ENCODE assay signal across 25 mouse cellular contexts in the genomic region with DNA sequence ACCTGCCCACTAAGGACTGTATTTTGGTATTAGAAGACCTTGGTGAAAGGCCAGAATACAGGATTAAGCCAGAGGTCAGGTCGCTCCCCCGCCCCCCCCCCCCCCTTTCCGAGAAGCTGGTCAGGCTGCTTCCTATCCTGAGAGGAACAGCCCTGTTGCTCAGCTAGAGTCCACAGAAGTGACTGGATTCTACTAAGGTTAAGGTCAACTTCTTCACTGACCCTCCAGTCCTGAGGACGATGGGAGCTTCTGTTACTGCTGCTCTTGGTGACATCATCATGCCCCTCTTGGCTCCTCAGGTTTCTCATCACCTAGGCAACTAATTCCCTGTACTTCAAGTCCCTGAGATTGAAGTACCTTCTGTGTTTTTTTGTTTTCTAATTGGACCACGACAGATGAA. TPM values are rescaled to one million over a fixed set of nuclear protein-coding genes. Genes with fewer than 3 reads are reported as not detected.
DNase-seq lines count a peak whose midpoint lies in the region; ATAC-seq and TF ChIP-seq lines count a peak whose summit lies in the region.
"Had no signal": no experiment of that assay in that cellular context is flagged by ENCODE, and none has a peak within 500 bp of the region (broad histone marks: within the 10 kb centered on the region; RNA-seq: fewer than 3 reads in every experiment).

No protein-coding gene starts in this region.

- H3K4me2 ChIP-seq in liver, postnatal 0 days (ENCODE audit: low read depth, low read length) = no peak overlapping the region
- no peak overlapping the region for H3K4me2 ChIP-seq in liver, embryonic 12.5 days
- H3K4me2 ChIP-seq in kidney, embryonic 16.5 days (replicated peaks; ENCODE audit: low read depth, low read length) = no peak overlapping the region
- H3K4me2 ChIP-seq: embryonic facial prominence, embryonic 12.5 days; forebrain, embryonic 15.5 days; heart, embryonic 15.5 days; hindbrain, embryonic 13.5 days; liver, embryonic 15.5 days; midbrain, embryonic 11.5 days had no signal

- H3K4me1 ChIP-seq in liver, postnatal 0 days (ENCODE audit: insufficient read depth) = peaks cover 28% of the 10 kb centered on the region
- peaks cover 66% of the 10 kb centered on the region for H3K4me1 ChIP-seq in liver, embryonic 12.5 days
- H3K4me1 ChIP-seq in bone marrow macrophage, adult 2 months (ENCODE audit: control insufficient read depth, insufficient read depth, low read length) = peaks cover 67% of the 10 kb centered on the region
- peaks cover 19% of the 10 kb centered on the region for H3K4me1 ChIP-seq in kidney, embryonic 16.5 days (ENCODE audit: insufficient read depth, low read length)

- TF ChIP-seq CTCF in liver, postnatal 0 days (IDR thresholded peaks at IDR 0.05; ENCODE audit: low read depth) = no peak
- no peak for TF ChIP-seq CTCF in bone marrow macrophage, adult 2 months (IDR thresholded peaks at IDR 0.05; ENCODE audit: low read depth, low read length)

- no peak for ATAC-seq in liver, postnatal 0 days
- no peak for ATAC-seq in liver, embryonic 12.5 days
- ATAC-seq in kidney, embryonic 16.5 days (ENCODE audit: low FRiP score, low TSS enrichment) = no peak
- ATAC-seq: CD4-positive, CD25-positive, alpha-beta regulatory T cell, adult 4 months; forebrain, embryonic 15.5 days; midbrain, embryonic 16.5 days had no signal

- H3K4me3 ChIP-seq in liver, postnatal 0 days (ENCODE audit: low read depth, low read length) = no peak overlapping the region
- no peak overlapping the region for H3K4me3 ChIP-seq in liver, embryonic 12.5 days
- no peak overlapping the region for H3K4me3 ChIP-seq in bone marrow macrophage, adult 2 months (ENCODE audit: insufficient read depth, low read length)
- H3K4me3 ChIP-seq in kidney, embryonic 16.5 days (ENCODE audit: low read length) = no peak overlapping the region
- H3K4me3 ChIP-seq: embryonic facial prominence, embryonic 12.5 days; forebrain, embryonic 10.5 days; forebrain, embryonic 15.5 days; heart, embryonic 15.5 days; hindbrain, embryonic 13.5 days; liver, embryonic 15.5 days had no signal

- no peak overlapping the region; the same call in 1 of the 2 replicates for H3K9ac ChIP-seq in liver, postnatal 0 days (replicated peaks)
- no peak overlapping the region for H3K9ac ChIP-seq in liver, embryonic 12.5 days
- no peak overlapping the region for H3K9ac ChIP-seq in kidney, embryonic 16.5 days (replicated peaks; ENCODE audit: low read length)
- H3K9ac ChIP-seq: embryonic facial prominence, embryonic 12.5 days; forebrain, embryonic 15.5 days; heart, embryonic 15.5 days; hindbrain, embryonic 13.5 days; liver, embryonic 15.5 days had no signal

- DNase-seq in embryo, embryonic 10.5 days (ENCODE audit: low spot score) = peak; percentile 33
- DNase-seq in embryo, embryonic 11 days = no peak
- no peak for DNase-seq in liver, postnatal 0 days
- DNase-seq in lung, postnatal 10 days = peak; percentile 19
- no peak for DNase-seq in kidney, adult 11 months
- DNase-seq: adrenal gland, postnatal 14 days; cerebellum, postnatal 36 days; heart, postnatal 4 days; kidney, adult 9 months; kidney, postnatal 14 days; liver; spleen, adult 18-20 months; thymus, postnatal 4 days had no signal

- TF ChIP-seq EP300 in liver, postnatal 0 days (IDR thresholded peaks at IDR 0.05; ENCODE audit: low read depth) = no peak

- H3K27ac ChIP-seq in liver, postnatal 0 days (ENCODE audit: low read depth) = peak overlapping the region; percentile 72; the same call in 1 of the 2 replicates
- no peak overlapping the region for H3K27ac ChIP-seq in liver, embryonic 12.5 days
- H3K27ac ChIP-seq in bone marrow macrophage, adult 2 months (ENCODE audit: insufficient read depth, low read depth, low read length) = peak overlapping the region; percentile 79
- no peak overlapping the region for H3K27ac ChIP-seq in kidney, embryonic 16.5 days (ENCODE audit: low read length)
- H3K27ac ChIP-seq: embryonic facial prominence, embryonic 12.5 days; forebrain, embryonic 10.5 days; forebrain, embryonic 15.5 days; hindbrain, embryonic 13.5 days; liver, embryonic 15.5 days had no signal

- no peaks in the 10 kb centered on the region for H3K27me3 ChIP-seq in liver, postnatal 0 days (ENCODE audit: insufficient read depth, low read length)
- H3K27me3 ChIP-seq in liver, embryonic 12.5 days (replicated peaks) = no peaks in the 10 kb centered on the region
- no peaks in the 10 kb centered on the region for H3K27me3 ChIP-seq in kidney, embryonic 16.5 days (ENCODE audit: insufficient read depth, low read length)
- H3K27me3 ChIP-seq: embryonic facial prominence, embryonic 12.5 days; forebrain, embryonic 15.5 days; heart, embryonic 15.5 days; hindbrain, embryonic 13.5 days; liver, embryonic 15.5 days had no signal

- H3K36me3 ChIP-seq in liver, postnatal 0 days (replicated peaks; ENCODE audit: insufficient read depth, low read length) = 0 out of 2 replicates have a peak, but pooled peaks cover 3% of the 10 kb centered on the region
- peaks cover 2% of the 10 kb centered on the region; the same call in 1 of the 2 replicates for H3K36me3 ChIP-seq in liver, embryonic 12.5 days
- H3K36me3 ChIP-seq in kidney, embryonic 16.5 days (ENCODE audit: insufficient read depth, low read length) = no peaks in the 10 kb centered on the region
- H3K36me3 ChIP-seq: embryonic facial prominence, embryonic 12.5 days; forebrain, embryonic 10.5 days; forebrain, embryonic 15.5 days; heart, embryonic 15.5 days; hindbrain, embryonic 13.5 days; liver, embryonic 15.5 days had no signal

- TF ChIP-seq POLR2A in bone marrow macrophage, adult 2 months (IDR thresholded peaks at IDR 0.05; ENCODE audit: borderline replicate concordance, low read depth, low read length) = no peak

- 67% methylated on average over 5 of the region's 5 CpGs for WGBS in liver, postnatal 0 days (ENCODE audit: insufficient replicate concordance)
- 56% methylated on average over 5 of the region's 5 CpGs for WGBS in liver, embryonic 12.5 days (ENCODE audit: insufficient replicate concordance)
- 50% methylated on average over 3 of the region's 5 CpGs for WGBS in kidney, embryonic 16.5 days

- no peaks in the 10 kb centered on the region for H3K9me3 ChIP-seq in liver, postnatal 0 days (ENCODE audit: low read length)
- H3K9me3 ChIP-seq in liver, embryonic 12.5 days (replicated peaks) = no peaks in the 10 kb centered on the region
- no peaks in the 10 kb centered on the region for H3K9me3 ChIP-seq in kidney, embryonic 16.5 days (ENCODE audit: low read length)
- H3K9me3 ChIP-seq: embryonic facial prominence, embryonic 12.5 days; forebrain, embryonic 10.5 days; forebrain, embryonic 15.5 days; heart, embryonic 15.5 days; hindbrain, embryonic 13.5 days; liver, embryonic 15.5 days had no signal

RNA-seq across cellular contexts. Expression of a gene that starts 10.4 kb away (rescaled TPM):
- 3.5 and 4.5 TPM in 2 replicates for polyA plus RNA-seq in liver, postnatal 0 days (2015; fragmentation: Nextera tagmentation; extraction: Ambion mirVana)
- polyA plus RNA-seq in liver, embryonic 12.5 days (2016; fragmentation: Nextera tagmentation; extraction: Ambion mirVana) = 5.6 and 7.5 TPM in 2 replicates
- polyA plus RNA-seq in bone marrow macrophage, adult 2 months (2012; ENCODE audit: insufficient read depth, insufficient read length, missing spikeins) = 29.7 and 33.3 TPM in 2 replicates
- polyA plus RNA-seq in kidney, embryonic 16.5 days (2015; fragmentation: Nextera tagmentation; extraction: Ambion mirVana) = 6.6 and 7.3 TPM in 2 replicates

RNA-seq across cellular contexts. Expression of a gene that starts 14.6 kb away (rescaled TPM):
- polyA plus RNA-seq in liver, postnatal 0 days (2015; fragmentation: Nextera tagmentation; extraction: Ambion mirVana) = 11.2 and 12.6 TPM in 2 replicates
- 34.7 and 35.8 TPM in 2 replicates for polyA plus RNA-seq in liver, embryonic 12.5 days (2016; fragmentation: Nextera tagmentation; extraction: Ambion mirVana)
- 24.6 and 29.5 TPM in 2 replicates for polyA plus RNA-seq in bone marrow macrophage, adult 2 months (2012; ENCODE audit: insufficient read depth, insufficient read length, missing spikeins)
- 57.1 and 60.3 TPM in 2 replicates for polyA plus RNA-seq in kidney, embryonic 16.5 days (2015; fragmentation: Nextera tagmentation; extraction: Ambion mirVana)

Comparison
In these comparisons a context has a peak if more than half of its experiments do, and no peak if none do; other contexts are left out.
1. DNase-seq: peak in embryo, embryonic 10.5 days (single experiment) and lung, postnatal 10 days (single experiment); none in embryo, embryonic 11 days (single experiment), liver, postnatal 0 days (single experiment) and kidney, adult 11 months (single experiment).
2. H3K27ac ChIP-seq: peak in liver, postnatal 0 days (single experiment) and bone marrow macrophage, adult 2 months (single experiment); none in liver, embryonic 12.5 days (single experiment) and kidney, embryonic 16.5 days (single experiment).